Mouse (Mus musculus) heart, adult 2 months (tissue): ENCODE results near the gene Ndufv3.

Experiments used
- CTCF ChIP-seq: fragments of 200-600 bp; IDR thresholded peaks from 2 replicates; pipeline ENCODE4 v1.8.1; 2022; ENCODE audit warnings: antibody characterized with exemption, mild to moderate bottlenecking, moderate library complexity
- EP300 ChIP-seq: fragments of 200-500 bp; IDR thresholded peaks from 2 replicates; pipeline ENCODE4 v1.6.1; 2011; ENCODE audit warnings: low read depth, low read length, control low read depth; ENCODE audit not compliant: insufficient read depth
- POLR2A ChIP-seq: fragments of 200-500 bp; IDR thresholded peaks from 2 replicates; pipeline ENCODE4 v1.6.1; 2011; ENCODE audit warnings: mild to moderate bottlenecking, low read depth, low read length, control low read depth; ENCODE audit not compliant: insufficient read depth

DNA sequence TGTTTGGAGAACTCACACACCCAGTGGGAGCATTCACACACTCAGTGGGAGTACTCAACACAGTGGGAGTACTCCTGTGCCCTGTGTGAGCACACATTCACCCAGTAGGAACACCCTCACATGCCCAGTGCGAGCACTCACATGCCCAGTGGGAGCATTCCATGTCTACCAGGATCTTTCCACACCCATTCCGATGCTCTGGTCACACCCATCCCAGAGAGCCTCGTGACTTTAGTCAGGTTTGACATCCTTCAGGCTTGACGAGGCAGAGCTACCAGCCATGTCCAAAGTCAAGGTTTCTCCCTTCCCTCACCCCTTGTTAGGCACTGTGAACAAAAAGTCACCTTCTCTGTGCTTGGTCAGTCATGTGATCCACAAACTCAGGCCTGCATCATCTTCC lies 15.4 kb downstream of the Ndufv3 start:
- TF ChIP-seq EP300, result no peak
- TF ChIP-seq POLR2A, result no peak
- no peak for TF ChIP-seq CTCF
